ENCODE assay signal across 20 mouse cellular contexts in the genomic region with DNA sequence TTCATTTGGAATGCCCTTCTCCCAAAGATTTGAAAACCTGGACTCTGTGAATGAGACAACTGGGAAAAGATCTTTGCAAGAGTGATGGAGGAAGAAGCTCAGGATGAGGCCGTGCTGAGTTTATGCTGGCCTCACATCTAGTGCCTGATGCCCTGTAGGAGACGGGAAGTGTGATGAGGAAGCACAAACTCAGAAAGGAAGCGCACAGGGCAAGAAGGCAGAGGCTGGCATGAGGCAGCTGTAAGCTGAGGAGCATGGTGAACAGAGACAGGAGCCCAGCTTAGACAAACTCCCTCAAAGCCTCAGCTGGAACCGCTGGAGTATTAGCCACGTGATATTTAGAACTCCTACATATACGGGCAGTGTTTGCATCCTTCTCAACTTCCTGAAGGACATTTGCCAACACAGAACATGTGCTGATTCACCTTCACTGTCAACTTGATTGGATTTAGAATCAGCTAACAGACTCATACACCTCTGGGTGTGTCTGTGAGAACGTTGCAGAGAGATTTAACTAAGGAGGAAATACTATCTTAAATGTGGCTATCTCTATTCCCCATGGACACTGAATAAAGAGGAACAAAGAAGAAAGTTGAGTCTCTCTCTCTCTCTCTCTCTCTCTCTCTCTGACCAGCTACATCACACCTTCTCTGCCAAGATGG. TPM values are rescaled to one million over a fixed set of nuclear protein-coding genes. Genes with fewer than 3 reads are reported as not detected.
DNase-seq lines count a peak whose midpoint lies in the region; ATAC-seq lines count a peak whose summit lies in the region.
"Had no signal": no experiment of that assay in that cellular context is flagged by ENCODE, and none has a peak within 500 bp of the region (broad histone marks: within the 10 kb centered on the region; RNA-seq: fewer than 3 reads in every experiment).

No protein-coding gene starts in this region.

- peak; percentile 57 for DNase-seq in layer of hippocampus, adult 9-11 months
- no peak for DNase-seq in layer of hippocampus, adult 11-12 months (ENCODE audit: low spot score)
- DNase-seq in limb, embryonic 10.5 days (ENCODE audit: low spot score): no peak
- DNase-seq: cerebellum, postnatal 10 days; heart, postnatal 36 days; lung, postnatal 10 days; right cerebral cortex, adult 18-20 months had no signal

- no peaks in the 10 kb centered on the region for H3K36me3 ChIP-seq in macrophage (ENCODE audit: inconsistent target)
- H3K36me3 ChIP-seq in kidney, embryonic 15.5 days: no peaks in the 10 kb centered on the region
- no peaks in the 10 kb centered on the region for H3K36me3 ChIP-seq in midbrain, embryonic 16.5 days (ENCODE audit: control insufficient read depth, insufficient read depth, low read length)
- H3K36me3 ChIP-seq in forebrain, embryonic 13.5 days (ENCODE audit: poor library complexity, severe bottlenecking): no peaks in the 10 kb centered on the region
- H3K36me3 ChIP-seq in limb, embryonic 10.5 days: no peaks in the 10 kb centered on the region
- H3K36me3 ChIP-seq: heart, embryonic 13.5 days; midbrain, embryonic 12.5 days had no signal

- no peaks in the 10 kb centered on the region for H3K9me3 ChIP-seq in kidney, embryonic 15.5 days (replicated peaks)
- no peaks in the 10 kb centered on the region for H3K9me3 ChIP-seq in midbrain, embryonic 16.5 days (replicated peaks; ENCODE audit: control insufficient read depth, low read length, poor library complexity, severe bottlenecking)
- H3K9me3 ChIP-seq in forebrain, embryonic 13.5 days (replicated peaks): no peaks in the 10 kb centered on the region
- H3K9me3 ChIP-seq in limb, embryonic 10.5 days (replicated peaks): no peaks in the 10 kb centered on the region
- H3K9me3 ChIP-seq: heart, embryonic 13.5 days; midbrain, embryonic 12.5 days had no signal

- no peak overlapping the region for H3K9ac ChIP-seq in kidney, embryonic 15.5 days
- H3K9ac ChIP-seq in midbrain, embryonic 16.5 days (ENCODE audit: low read depth, low read length): no peak overlapping the region
- H3K9ac ChIP-seq in forebrain, embryonic 13.5 days: no peak overlapping the region
- H3K9ac ChIP-seq: heart, embryonic 13.5 days; midbrain, embryonic 12.5 days had no signal

- H3K4me2 ChIP-seq in kidney, embryonic 15.5 days: no peak overlapping the region
- no peak overlapping the region for H3K4me2 ChIP-seq in midbrain, embryonic 16.5 days (ENCODE audit: low read length)
- H3K4me2 ChIP-seq in forebrain, embryonic 13.5 days: no peak overlapping the region
- H3K4me2 ChIP-seq: heart, embryonic 13.5 days; midbrain, embryonic 12.5 days had no signal

- H3K27ac ChIP-seq in macrophage: peak overlapping the region; percentile 52
- no peak overlapping the region for H3K27ac ChIP-seq in kidney, embryonic 15.5 days
- no peak overlapping the region for H3K27ac ChIP-seq in midbrain, embryonic 16.5 days (ENCODE audit: low read length)
- no peak overlapping the region for H3K27ac ChIP-seq in forebrain, embryonic 13.5 days
- no peak overlapping the region for H3K27ac ChIP-seq in limb, embryonic 10.5 days
- H3K27ac ChIP-seq: heart, embryonic 13.5 days; kidney, postnatal 0 days; midbrain, embryonic 12.5 days had no signal

- 2% methylated on average over 7 of the region's 7 CpGs for WGBS in macrophage (ENCODE audit: missing documents)
- WGBS in kidney, embryonic 15.5 days: 66% methylated on average over 7 of the region's 7 CpGs
- WGBS in midbrain, embryonic 16.5 days: 82% methylated on average over 7 of the region's 7 CpGs
- 83% methylated on average over 7 of the region's 7 CpGs for WGBS in forebrain, embryonic 13.5 days
- WGBS in limb, embryonic 10.5 days: 77% methylated on average over 7 of the region's 7 CpGs

- H3K4me1 ChIP-seq in kidney, embryonic 15.5 days: no peaks in the 10 kb centered on the region
- H3K4me1 ChIP-seq in midbrain, embryonic 16.5 days (ENCODE audit: control insufficient read depth, insufficient read depth, low read length): no peaks in the 10 kb centered on the region
- no peaks in the 10 kb centered on the region for H3K4me1 ChIP-seq in forebrain, embryonic 13.5 days
- H3K4me1 ChIP-seq in limb, embryonic 10.5 days: no peaks in the 10 kb centered on the region
- H3K4me1 ChIP-seq: heart, embryonic 13.5 days; midbrain, embryonic 12.5 days had no signal

- no peak overlapping the region for H3K4me3 ChIP-seq in macrophage (ENCODE audit: inconsistent target)
- no peak overlapping the region for H3K4me3 ChIP-seq in kidney, embryonic 15.5 days (replicated peaks)
- no peak overlapping the region for H3K4me3 ChIP-seq in midbrain, embryonic 16.5 days (ENCODE audit: low read depth, low read length)
- H3K4me3 ChIP-seq in forebrain, embryonic 13.5 days: no peak overlapping the region
- H3K4me3 ChIP-seq in limb, embryonic 10.5 days: no peak overlapping the region
- H3K4me3 ChIP-seq: heart, embryonic 13.5 days; midbrain, embryonic 12.5 days; myocyte had no signal

- H3K27me3 ChIP-seq in kidney, embryonic 15.5 days: no peaks in the 10 kb centered on the region
- H3K27me3 ChIP-seq in midbrain, embryonic 16.5 days (ENCODE audit: control insufficient read depth, insufficient read depth, low read depth, low read length): no peaks in the 10 kb centered on the region
- peaks cover 6% of the 10 kb centered on the region; the same call in 1 of the 2 replicates for H3K27me3 ChIP-seq in forebrain, embryonic 13.5 days
- H3K27me3 ChIP-seq in limb, embryonic 10.5 days (ENCODE audit: low read depth, poor library complexity, severe bottlenecking): no peaks in the 10 kb centered on the region
- H3K27me3 ChIP-seq: midbrain, embryonic 12.5 days; Patski had no signal

- H3K79me2 ChIP-seq in macrophage (ENCODE audit: inconsistent target): no peaks in the 10 kb centered on the region

- peak; percentile 73 for ATAC-seq in granulocyte monocyte progenitor cell, adult 5-6 weeks (replicated peaks; ENCODE audit: poor library complexity, severe bottlenecking)
- no peak for ATAC-seq in kidney, embryonic 15.5 days (replicated peaks; ENCODE audit: low FRiP score)
- ATAC-seq in midbrain, embryonic 16.5 days: no peak
- ATAC-seq in forebrain, embryonic 13.5 days: no peak
- ATAC-seq: forebrain, embryonic 14.5 days; hindbrain, embryonic 16.5 days; intestine, postnatal 0 days; Patski had no signal

RNA-seq across cellular contexts. Expression of a gene that starts 7.7 kb away (rescaled TPM):
- total RNA-seq in granulocyte monocyte progenitor cell, adult 5-6 weeks (2014; fragmentation: Nextera tagmentation): 16.0 and 19.0 TPM in 2 replicates
- 19.8 and 32.3 TPM in 2 replicates for total RNA-seq in granulocyte monocyte progenitor cell, adult 5-6 weeks (2017)
- 100 to 1,000 TPM in 10 of 26 experiments, 10 to 100 TPM in 16; 55.7 to 372 (median 82.7) TPM for total RNA-seq in macrophage (2018; cell fraction: chromatin; rRNA removed)
- 10 to 100 TPM; 15.6 to 43.8 (median 25.6) TPM for total RNA-seq in macrophage (2018; cell fraction: cytosol; rRNA removed)
- total RNA-seq in macrophage (2018; cell fraction: nucleus; rRNA removed): 100 to 1,000 TPM in 6 of 26 experiments, 10 to 100 TPM in 20; 37.8 to 160 (median 59.7) TPM
- polyA plus RNA-seq in macrophage (2018): 18.3 to 26.7 TPM (median 26.4 TPM) in 3 replicates
- 36.1 and 36.4 TPM in 2 replicates for polyA plus RNA-seq in kidney, embryonic 15.5 days (2015; fragmentation: Nextera tagmentation; extraction: Ambion mirVana)
- 75.7 and 78.3 TPM in 2 replicates for polyA plus RNA-seq in midbrain, embryonic 16.5 days (2015; fragmentation: Nextera tagmentation; extraction: Ambion mirVana)
- 48.5 and 52.3 TPM in 2 replicates for polyA plus RNA-seq in forebrain, embryonic 13.5 days (2015; fragmentation: Nextera tagmentation; extraction: Ambion mirVana)
- 51.5 and 56.7 TPM in 2 replicates for polyA plus RNA-seq in limb, embryonic 10.5 days (2016; fragmentation: Nextera tagmentation; extraction: Ambion mirVana)
